Mouse (Mus musculus): ENCODE results near the gene Olfr429. TPM values are rescaled to one million over a fixed set of nuclear protein-coding genes. Genes with fewer than 3 reads are reported as not detected.

Olfr429 gene
- polyA plus RNA-seq, 1 experiment from 2014 or later: not detected

- ATAC-seq (ENCODE audit: low FRiP score) (no peak), DNase-seq (ENCODE audit: low spot score) (no peak)
- Histone ChIP-seq H3K9ac (ENCODE audit: low read depth, low read length) (no peak overlapping the region), H3K9me3 (ENCODE audit: control insufficient read depth, low read length) (no peaks in the 10 kb centered on the region), H3K36me3 (ENCODE audit: control insufficient read depth, insufficient read depth, low read length) (no peaks in the 10 kb centered on the region), H3K27me3 (ENCODE audit: control insufficient read depth, insufficient read depth, low read length) (no peaks in the 10 kb centered on the region), H3K4me3 (ENCODE audit: low read depth, low read length) (no peak overlapping the region), H3K4me2 (replicated peaks; ENCODE audit: low read depth, low read length) (no peak overlapping the region), H3K4me1 (replicated peaks; ENCODE audit: control insufficient read depth, insufficient read depth, low read length) (no peaks in the 10 kb centered on the region), H3K27ac (ENCODE audit: low read depth, low read length) (no peak overlapping the region)
- 97% methylated on average over 4 of the region's 4 CpGs for WGBS
Measured at GRCm38 (mm10) chr1:174050532-174050931, 33.6 kb upstream of the Olfr429 start.

GRCm38 (mm10) chr1:174051515-174051914 is 32.6 kb upstream of the Olfr429 start:
- H3K4me2 ChIP-seq (replicated peaks; ENCODE audit: low read depth, low read length): no peak overlapping the region
- no peak for DNase-seq (ENCODE audit: low spot score)
- no peaks in the 10 kb centered on the region for H3K27me3 ChIP-seq (ENCODE audit: control insufficient read depth, insufficient read depth, low read length)
- H3K9ac ChIP-seq (ENCODE audit: low read depth, low read length): no peak overlapping the region
- H3K27ac ChIP-seq (ENCODE audit: low read depth, low read length): no peak overlapping the region
- no peak overlapping the region for H3K4me3 ChIP-seq (ENCODE audit: low read depth, low read length)
- H3K36me3 ChIP-seq (ENCODE audit: control insufficient read depth, insufficient read depth, low read length): no peaks in the 10 kb centered on the region
- H3K4me1 ChIP-seq (replicated peaks; ENCODE audit: control insufficient read depth, insufficient read depth, low read length): no peaks in the 10 kb centered on the region
- ATAC-seq (ENCODE audit: low FRiP score): no peak
- WGBS: 89% methylated on average over 4 of the region's 4 CpGs
- H3K9me3 ChIP-seq (ENCODE audit: control insufficient read depth, low read length): no peaks in the 10 kb centered on the region

GRCm38 (mm10) chr1:174051931-174052536 is 32.1 kb upstream of the Olfr429 start:
- H3K36me3 ChIP-seq (ENCODE audit: control insufficient read depth, insufficient read depth, low read length): no peaks in the 10 kb centered on the region
- H3K9me3 ChIP-seq (ENCODE audit: control insufficient read depth, low read length): no peaks in the 10 kb centered on the region
- 0 out of 2 replicates have a peak, but pooled peaks have one; percentile 13 for ATAC-seq (ENCODE audit: low FRiP score)
- H3K9ac ChIP-seq (ENCODE audit: low read depth, low read length): no peak overlapping the region
- WGBS: 85% methylated on average over 5 of the region's 5 CpGs
- DNase-seq (ENCODE audit: low spot score): no peak
- no peak overlapping the region for H3K4me3 ChIP-seq (ENCODE audit: low read depth, low read length)
- H3K4me1 ChIP-seq (replicated peaks; ENCODE audit: control insufficient read depth, insufficient read depth, low read length): no peaks in the 10 kb centered on the region
- H3K27ac ChIP-seq (ENCODE audit: low read depth, low read length): no peak overlapping the region
- no peaks in the 10 kb centered on the region for H3K27me3 ChIP-seq (ENCODE audit: control insufficient read depth, insufficient read depth, low read length)
- no peak overlapping the region for H3K4me2 ChIP-seq (replicated peaks; ENCODE audit: low read depth, low read length)

- H3K36me3 ChIP-seq (ENCODE audit: control insufficient read depth, insufficient read depth, low read length): no peaks in the 10 kb centered on the region
- no peaks in the 10 kb centered on the region for H3K9me3 ChIP-seq (ENCODE audit: control insufficient read depth, low read length)
- no peak overlapping the region for H3K4me2 ChIP-seq (replicated peaks; ENCODE audit: low read depth, low read length)
- 90% methylated on average over 3 of the region's 3 CpGs for WGBS
- H3K27ac ChIP-seq (ENCODE audit: low read depth, low read length): no peak overlapping the region
- H3K9ac ChIP-seq (ENCODE audit: low read depth, low read length): no peak overlapping the region
- no peaks in the 10 kb centered on the region for H3K4me1 ChIP-seq (replicated peaks; ENCODE audit: control insufficient read depth, insufficient read depth, low read length)
- H3K4me3 ChIP-seq (ENCODE audit: low read depth, low read length): no peak overlapping the region
- no peaks in the 10 kb centered on the region for H3K27me3 ChIP-seq (ENCODE audit: control insufficient read depth, insufficient read depth, low read length)
- ATAC-seq (ENCODE audit: low FRiP score) (no peak), DNase-seq (ENCODE audit: low spot score) (no peak)
Measured at GRCm38 (mm10) chr1:174052981-174053380, 31.1 kb upstream of the Olfr429 start.

GRCm38 (mm10) chr1:174055248-174055647 is 28.9 kb upstream of the Olfr429 start:
- no peaks in the 10 kb centered on the region for H3K36me3 ChIP-seq (ENCODE audit: control insufficient read depth, insufficient read depth, low read length)
- no peaks in the 10 kb centered on the region for H3K9me3 ChIP-seq (ENCODE audit: control insufficient read depth, low read length)
- ATAC-seq (ENCODE audit: low FRiP score): no peak
- H3K27me3 ChIP-seq (ENCODE audit: control insufficient read depth, insufficient read depth, low read length): no peaks in the 10 kb centered on the region
- no peak overlapping the region for H3K4me3 ChIP-seq (ENCODE audit: low read depth, low read length)
- no peaks in the 10 kb centered on the region for H3K4me1 ChIP-seq (replicated peaks; ENCODE audit: control insufficient read depth, insufficient read depth, low read length)
- H3K4me2 ChIP-seq (replicated peaks; ENCODE audit: low read depth, low read length): no peak overlapping the region
- no peak overlapping the region for H3K27ac ChIP-seq (ENCODE audit: low read depth, low read length)
- WGBS: 86% methylated on average over 2 of the region's 2 CpGs
- DNase-seq (ENCODE audit: low spot score): no peak
- H3K9ac ChIP-seq (ENCODE audit: low read depth, low read length): no peak overlapping the region

GRCm38 (mm10) chr1:174066305-174066704 is 17.8 kb upstream of the Olfr429 start, which contains the start of gene Olfr430:
TSS of gene Olfr430 (plus strand) at chr1:174066605.
- Histone ChIP-seq H3K9me3 (ENCODE audit: control insufficient read depth, low read length) (no peaks in the 10 kb centered on the region), H3K4me2 (replicated peaks; ENCODE audit: low read depth, low read length) (no peak within 1 kb of the TSS), H3K9ac (ENCODE audit: low read depth, low read length) (no peak within 1 kb of the TSS), H3K27me3 (ENCODE audit: control insufficient read depth, insufficient read depth, low read length) (no peaks in the 10 kb centered on the region), H3K4me3 (ENCODE audit: low read depth, low read length) (no peak within 1 kb of the TSS), H3K4me1 (replicated peaks; ENCODE audit: control insufficient read depth, insufficient read depth, low read length) (no peaks in the 10 kb centered on the region), H3K27ac (ENCODE audit: low read depth, low read length) (no peak within 1 kb of the TSS), H3K36me3 (ENCODE audit: control insufficient read depth, insufficient read depth, low read length) (no peaks in the 10 kb centered on the region)
- DNase-seq (ENCODE audit: low spot score) (no peak), ATAC-seq (ENCODE audit: low FRiP score) (no peak)
- WGBS: 87% methylated on average over 3 of the region's 3 CpGs

- H3K9me3 ChIP-seq (ENCODE audit: control insufficient read depth, low read length): no peaks in the 10 kb centered on the region
- no peak for DNase-seq (ENCODE audit: low spot score)
- no peaks in the 10 kb centered on the region for H3K36me3 ChIP-seq (ENCODE audit: control insufficient read depth, insufficient read depth, low read length)
- H3K4me3 ChIP-seq (ENCODE audit: low read depth, low read length): no peak within 1 kb of the TSS
- no peaks in the 10 kb centered on the region for H3K27me3 ChIP-seq (ENCODE audit: control insufficient read depth, insufficient read depth, low read length)
- WGBS: 89% methylated on average over 1 of the region's 1 CpGs
- H3K4me2 ChIP-seq (replicated peaks; ENCODE audit: low read depth, low read length): no peak within 1 kb of the TSS
- H3K4me1 ChIP-seq (replicated peaks; ENCODE audit: control insufficient read depth, insufficient read depth, low read length): no peaks in the 10 kb centered on the region
- no peak for ATAC-seq (ENCODE audit: low FRiP score)
- H3K9ac ChIP-seq (ENCODE audit: low read depth, low read length): no peak within 1 kb of the TSS
- H3K27ac ChIP-seq (ENCODE audit: low read depth, low read length): no peak within 1 kb of the TSS
Measured at GRCm38 (mm10) chr1:174096591-174096990, 12.5 kb downstream of the Olfr429 start, which contains the start of gene Olfr427. TSS of gene Olfr427 (plus strand) at chr1:174096891.

GRCm38 (mm10) chr1:174103735-174104134 is 19.6 kb downstream of the Olfr429 start:
- ATAC-seq (ENCODE audit: low FRiP score) (no peak), DNase-seq (ENCODE audit: low spot score) (no peak)
- Histone ChIP-seq H3K9me3 (ENCODE audit: control insufficient read depth, low read length) (no peaks in the 10 kb centered on the region), H3K4me1 (replicated peaks; ENCODE audit: control insufficient read depth, insufficient read depth, low read length) (no peaks in the 10 kb centered on the region), H3K36me3 (ENCODE audit: control insufficient read depth, insufficient read depth, low read length) (no peaks in the 10 kb centered on the region), H3K27me3 (ENCODE audit: control insufficient read depth, insufficient read depth, low read length) (no peaks in the 10 kb centered on the region), H3K27ac (ENCODE audit: low read depth, low read length) (no peak overlapping the region), H3K9ac (ENCODE audit: low read depth, low read length) (no peak overlapping the region), H3K4me3 (ENCODE audit: low read depth, low read length) (no peak overlapping the region), H3K4me2 (replicated peaks; ENCODE audit: low read depth, low read length) (no peak overlapping the region)
- 60% methylated on average over 2 of the region's 2 CpGs for WGBS

GRCm38 (mm10) chr1:174121062-174121461 is 36.9 kb downstream of the Olfr429 start, which contains the start of gene Olfr231:
TSS of gene Olfr231 (minus strand) at chr1:174121162.
- H3K36me3 ChIP-seq (ENCODE audit: control insufficient read depth, insufficient read depth, low read length): no peaks in the 10 kb centered on the region
- H3K4me2 ChIP-seq (replicated peaks; ENCODE audit: low read depth, low read length): no peak within 1 kb of the TSS
- no peaks in the 10 kb centered on the region for H3K27me3 ChIP-seq (ENCODE audit: control insufficient read depth, insufficient read depth, low read length)
- H3K9ac ChIP-seq (ENCODE audit: low read depth, low read length): no peak within 1 kb of the TSS
- no peak for DNase-seq (ENCODE audit: low spot score)
- H3K27ac ChIP-seq (ENCODE audit: low read depth, low read length): no peak within 1 kb of the TSS
- H3K4me1 ChIP-seq (replicated peaks; ENCODE audit: control insufficient read depth, insufficient read depth, low read length): no peaks in the 10 kb centered on the region
- 48% methylated on average over 2 of the region's 2 CpGs for WGBS
- no peak for ATAC-seq (ENCODE audit: low FRiP score)
- H3K4me3 ChIP-seq (ENCODE audit: low read depth, low read length): no peak within 1 kb of the TSS
- no peaks in the 10 kb centered on the region for H3K9me3 ChIP-seq (ENCODE audit: control insufficient read depth, low read length)

All from hindbrain, embryonic 11.5 days (tissue).